Mouse (Mus musculus) hindbrain, embryonic 14.5 days (tissue): ENCODE measurements at regions not wholly inside any gene's neighbourhood (a gene's known extent, or its start where the extent isn't known, plus 50 kb on each side); places are given as distances from the start of the nearest gene placed in this dataset.
"Not testable (repeated sequence)": the region's sequence is repeated elsewhere in the genome, so short reads cannot be mapped to it uniquely, and the experiment has no call there.

Source experiments
- ATAC-seq: fragments of 200-750 bp; cut with Nextera tagmentation; 2 replicates; pipeline ENCODE4 v1.8.0; 2017; ENCODE audit warnings: moderate number of reproducible peaks, mild to moderate bottlenecking, moderate TSS enrichment, moderate library complexity; ENCODE audit not compliant: low FRiP score
- DNase-seq: peaks from one replicate; pipeline ENCODE4 v3.0.0-alpha.2; 2015; ENCODE audit warnings: low spot score
- H3K27ac ChIP-seq: fragments of 300-500 bp; sonication (generic); 2 replicates; pipeline ENCODE4 v1.5.1; 2014; ENCODE audit warnings: mild to moderate bottlenecking, moderate library complexity
- H3K27me3 ChIP-seq: fragments of 300-500 bp; sonication (generic); 2 replicates; pipeline ENCODE4 v1.6.1; 2014; ENCODE audit warnings: mild to moderate bottlenecking, low read length, mixed read lengths; ENCODE audit not compliant: control insufficient read depth, insufficient read depth
- H3K36me3 ChIP-seq: fragments of 300-500 bp; sonication (generic); replicated peaks from 2 replicates; pipeline ENCODE4 v1.6.1; 2014; ENCODE audit not compliant: control insufficient read depth, insufficient read depth
- H3K4me1 ChIP-seq: fragments of 300-500 bp; sonication (generic); replicated peaks from 2 replicates; pipeline ENCODE4 v1.6.1; 2014; ENCODE audit warnings: antibody characterized with exemption, low read length, mixed read lengths; ENCODE audit not compliant: control insufficient read depth, insufficient read depth
- H3K4me2 ChIP-seq: fragments of 300-500 bp; sonication (generic); replicated peaks from 2 replicates; pipeline ENCODE4 v1.6.1; 2014; ENCODE audit warnings: mild to moderate bottlenecking, moderate library complexity
- H3K4me3 ChIP-seq: fragments of 300-500 bp; sonication (generic); replicated peaks from 2 replicates; pipeline ENCODE4 v1.5.1; 2014; ENCODE audit warnings: mild to moderate bottlenecking, low read length
- H3K9ac ChIP-seq: fragments of 300-500 bp; sonication (generic); 2 replicates; pipeline ENCODE4 v1.6.1; 2014
- H3K9me3 ChIP-seq: fragments of 300-500 bp; sonication (generic); 2 replicates; pipeline ENCODE4 v1.6.1; 2016; ENCODE audit warnings: low read length; ENCODE audit not compliant: control insufficient read depth
- WGBS: fragments of 180-500 bp; shearing (Covaris S2); extraction: QIAGEN DNeasy Blood & Tissue Kit; methylation state at CpG from one replicate; pipeline ENCODE4 v1.1.7; 2014; 5-methylcytosine and 5-hydroxymethylcytosine counted together

- Histone ChIP-seq H3K4me2 (no peak overlapping the region), H3K36me3 (no peaks in the 10 kb centered on the region), H3K9ac (no peak overlapping the region), H3K4me3 (no peak overlapping the region), H3K4me1 (no peaks in the 10 kb centered on the region), H3K27me3 (no peaks in the 10 kb centered on the region), H3K9me3 (no peaks in the 10 kb centered on the region), H3K27ac (no peak overlapping the region)
- WGBS, result 1% methylated on average over 4 of the region's 4 CpGs
- ATAC-seq, result peak; percentile 97
- peak; percentile 89 for DNase-seq
Measured at GRCm38 (mm10) chr5:40952901-40953595, 754.9 kb downstream of the Rab28 start.

GRCm38 (mm10) chr5:40929127-40929526, 778.8 kb downstream of the Rab28 start:
- H3K27me3 ChIP-seq, result no peaks in the 10 kb centered on the region
- no peak for ATAC-seq
- DNase-seq, result no peak
- no peak overlapping the region for H3K4me3 ChIP-seq
- H3K27ac ChIP-seq, result no peak overlapping the region
- H3K4me1 ChIP-seq, result no peaks in the 10 kb centered on the region
- 84% methylated on average over 3 of the region's 3 CpGs for WGBS
- no peaks in the 10 kb centered on the region for H3K9me3 ChIP-seq
- no peak overlapping the region for H3K4me2 ChIP-seq
- H3K36me3 ChIP-seq, result no peaks in the 10 kb centered on the region
- H3K9ac ChIP-seq, result no peak overlapping the region

- H3K9ac ChIP-seq, result no peak overlapping the region
- no peaks in the 10 kb centered on the region for H3K27me3 ChIP-seq
- no peaks in the 10 kb centered on the region for H3K4me1 ChIP-seq
- 90% methylated on average over 2 of the region's 2 CpGs for WGBS
- no peaks in the 10 kb centered on the region for H3K36me3 ChIP-seq
- H3K9me3 ChIP-seq, result no peaks in the 10 kb centered on the region
- DNase-seq, result no peak
- H3K27ac ChIP-seq, result no peak overlapping the region
- no peak overlapping the region for H3K4me3 ChIP-seq
- H3K4me2 ChIP-seq, result no peak overlapping the region
- no peak for ATAC-seq
Measured at GRCm38 (mm10) chr5:40920920-40921319, 787.0 kb downstream of the Rab28 start.

GRCm38 (mm10) chr5:40908803-40909202, 799.2 kb downstream of the Rab28 start:
- DNase-seq (no peak), ATAC-seq (no peak)
- 87% methylated on average over 3 of the region's 3 CpGs for WGBS
- no peak overlapping the region for H3K27ac ChIP-seq
- no peak overlapping the region for H3K4me3 ChIP-seq
- H3K27me3 ChIP-seq, result no peaks in the 10 kb centered on the region
- no peaks in the 10 kb centered on the region for H3K9me3 ChIP-seq
- H3K4me2 ChIP-seq, result no peak overlapping the region
- H3K4me1 ChIP-seq, result no peaks in the 10 kb centered on the region
- no peak overlapping the region for H3K9ac ChIP-seq
- no peaks in the 10 kb centered on the region for H3K36me3 ChIP-seq

GRCm38 (mm10) chr5:40901742-40902141, 806.2 kb downstream of the Rab28 start:
- H3K27me3 ChIP-seq, result no peaks in the 10 kb centered on the region
- 85% methylated on average over 1 of the region's 1 CpGs for WGBS
- no peaks in the 10 kb centered on the region for H3K36me3 ChIP-seq
- H3K4me2 ChIP-seq, result no peak overlapping the region
- H3K4me1 ChIP-seq, result no peaks in the 10 kb centered on the region
- DNase-seq (no peak), ATAC-seq (no peak)
- no peak overlapping the region for H3K27ac ChIP-seq
- no peaks in the 10 kb centered on the region for H3K9me3 ChIP-seq
- no peak overlapping the region for H3K9ac ChIP-seq
- H3K4me3 ChIP-seq, result no peak overlapping the region

GRCm38 (mm10) chr5:40882886-40883285, 825.1 kb downstream of the Rab28 start:
- Histone ChIP-seq H3K27me3 (no peaks in the 10 kb centered on the region), H3K4me1 (no peaks in the 10 kb centered on the region), H3K9ac (no peak overlapping the region), H3K9me3 (no peaks in the 10 kb centered on the region), H3K27ac (no peak overlapping the region), H3K4me3 (no peak overlapping the region), H3K36me3 (no peaks in the 10 kb centered on the region), H3K4me2 (no peak overlapping the region)
- ATAC-seq (0 out of 2 replicates have a peak, but pooled peaks have one; percentile 27), DNase-seq (no peak)
- 55% methylated on average over 5 of the region's 5 CpGs for WGBS

- H3K36me3 ChIP-seq, result no peaks in the 10 kb centered on the region
- H3K27ac ChIP-seq, result no peak overlapping the region
- no peak for DNase-seq
- no peak overlapping the region for H3K4me2 ChIP-seq
- no peaks in the 10 kb centered on the region for H3K9me3 ChIP-seq
- no peak overlapping the region for H3K9ac ChIP-seq
- H3K4me3 ChIP-seq, result no peak overlapping the region
- 65% methylated on average over 3 of the region's 3 CpGs for WGBS
- no peaks in the 10 kb centered on the region for H3K4me1 ChIP-seq
- no peak for ATAC-seq
- no peaks in the 10 kb centered on the region for H3K27me3 ChIP-seq
Measured at GRCm38 (mm10) chr5:40877756-40878155, 830.2 kb downstream of the Rab28 start.

- H3K27me3 ChIP-seq, H3K9ac ChIP-seq, H3K9me3 ChIP-seq, DNase-seq, H3K4me2 ChIP-seq, ATAC-seq, H3K4me3 ChIP-seq, H3K4me1 ChIP-seq, H3K27ac ChIP-seq, H3K36me3 ChIP-seq: not testable (repeated sequence)
- 93% methylated on average over 7 of the region's 7 CpGs for WGBS
Measured at GRCm38 (mm10) chr5:40862349-40862748, 845.6 kb downstream of the Rab28 start.
